Mouse (Mus musculus) urinary bladder, adult 2 months (tissue): ENCODE measurements around the gene Mb21d2. TPM values are rescaled to one million over a fixed set of nuclear protein-coding genes. Genes with fewer than 3 reads are reported as not detected.

Source experiments
- DNase-seq: peaks from one replicate; pipeline ENCODE4 v3.0.0; 2022; ENCODE audit warnings: low spot score
- polyA plus RNA-seq: library from polyadenylated mRNA; depleted of rRNA; stranded (reverse); fragments of >200 nt; gene quantifications from 2 replicates; pipeline ENCODE4 v1.2.3, GENCODE M21; 2012; rRNA removed

Mb21d2 gene
- 8.1 and 9.5 TPM in 2 replicates for polyA plus RNA-seq

- peak; percentile 66 for DNase-seq
Observed at GRCm38 (mm10) chr16:28928815-28929685, at the start of gene Mb21d2. Gene Mb21d2 (minus strand): TSS chr16:28929673.

GRCm38 (mm10) chr16:28966236-28966635 lies 36.8 kb upstream of the Mb21d2 start:
- DNase-seq = no peak

- no peak for DNase-seq
Observed at GRCm38 (mm10) chr16:28964048-28964447, 34.6 kb upstream of the Mb21d2 start.

- no peak for DNase-seq
Observed at GRCm38 (mm10) chr16:28962987-28963386, 33.5 kb upstream of the Mb21d2 start.

GRCm38 (mm10) chr16:28949810-28950209 lies 20.3 kb upstream of the Mb21d2 start:
- DNase-seq = no peak

GRCm38 (mm10) chr16:28943254-28943653 lies 13.8 kb upstream of the Mb21d2 start:
- DNase-seq = no peak

GRCm38 (mm10) chr16:28936181-28936792 lies 6.8 kb upstream of the Mb21d2 start:
- no peak for DNase-seq

- no peak for DNase-seq
Observed at GRCm38 (mm10) chr16:28935701-28936100, 6.2 kb upstream of the Mb21d2 start.

GRCm38 (mm10) chr16:28931213-28931612 lies 1.7 kb upstream of the Mb21d2 start:
- no peak for DNase-seq

GRCm38 (mm10) chr16:28930426-28930825 lies 953 bp upstream of the Mb21d2 start:
- DNase-seq = no peak

GRCm38 (mm10) chr16:28929686-28930291 lies 316 bp upstream of the Mb21d2 start:
- DNase-seq = no peak

GRCm38 (mm10) chr16:28928466-28928814 lies 1.0 kb downstream of the Mb21d2 start:
- no peak for DNase-seq

GRCm38 (mm10) chr16:28927381-28927780 lies 2.1 kb downstream of the Mb21d2 start:
- DNase-seq = no peak

GRCm38 (mm10) chr16:28919320-28919885 lies 10.1 kb downstream of the Mb21d2 start:
- DNase-seq = no peak

- DNase-seq = no peak
Observed at GRCm38 (mm10) chr16:28915362-28915761, 14.1 kb downstream of the Mb21d2 start.

- DNase-seq = no peak
Observed at GRCm38 (mm10) chr16:28914709-28915108, 14.8 kb downstream of the Mb21d2 start.

- no peak for DNase-seq
Observed at GRCm38 (mm10) chr16:28911414-28912050, 17.9 kb downstream of the Mb21d2 start.

GRCm38 (mm10) chr16:28906370-28907275 lies 22.9 kb downstream of the Mb21d2 start:
- no peak for DNase-seq

- no peak for DNase-seq
Observed at GRCm38 (mm10) chr16:28905567-28906289, 23.7 kb downstream of the Mb21d2 start.
